Comparison of ENCODE assay signal across 20 mouse cellular contexts in the genomic region with DNA sequence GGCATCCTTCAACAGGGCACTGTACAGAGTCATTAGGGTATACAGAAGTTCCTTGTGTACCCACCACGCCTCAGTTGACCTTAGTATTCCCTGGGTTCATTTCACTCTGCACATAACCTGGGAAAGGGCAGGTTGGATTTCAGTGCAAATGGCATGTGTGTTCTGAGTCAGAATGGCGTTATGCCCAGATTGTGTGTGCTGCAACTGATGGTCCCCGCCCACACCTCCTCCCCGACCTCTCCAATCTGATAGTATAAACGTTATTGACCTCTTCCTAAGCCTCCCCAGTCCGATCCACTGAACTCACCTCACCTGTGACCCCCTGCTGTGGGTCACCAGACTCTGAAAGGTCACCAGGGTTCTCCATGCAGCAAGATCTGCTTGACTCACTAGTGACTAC. TPM values are rescaled to one million over a fixed set of nuclear protein-coding genes. Genes with fewer than 3 reads are reported as not detected.
DNase-seq lines count a peak whose midpoint lies in the region; ATAC-seq and TF ChIP-seq lines count a peak whose summit lies in the region.
"Had no signal": no experiment of that assay in that cellular context is flagged by ENCODE, and none has a peak within 500 bp of the region (broad histone marks: within the 10 kb centered on the region; RNA-seq: fewer than 3 reads in every experiment).

No protein-coding gene starts in this region.

- ATAC-seq in lung, postnatal 0 days, result no peak

- H3K36me3 ChIP-seq in lung, postnatal 0 days (ENCODE audit: insufficient read depth, low read length), result no peaks in the 10 kb centered on the region
- H3K36me3 ChIP-seq: embryonic facial prominence, embryonic 15.5 days; forebrain, embryonic 12.5 days; heart, embryonic 12.5 days; midbrain, embryonic 10.5 days; neural tube, embryonic 13.5 days had no signal

- H3K9ac ChIP-seq in lung, postnatal 0 days (replicated peaks; ENCODE audit: low read depth), result no peak overlapping the region
- H3K9ac ChIP-seq: embryonic facial prominence, embryonic 15.5 days; forebrain, embryonic 12.5 days; heart, embryonic 12.5 days; hindbrain, embryonic 14.5 days; neural tube, embryonic 13.5 days had no signal

- TF ChIP-seq CTCF in lung, postnatal 0 days (IDR thresholded peaks at IDR 0.05), result no peak

- no peaks in the 10 kb centered on the region for H3K4me1 ChIP-seq in lung, postnatal 0 days (ENCODE audit: insufficient read depth, low read depth, low read length)
- H3K4me1 ChIP-seq: embryonic facial prominence, embryonic 15.5 days; forebrain, embryonic 12.5 days; heart, embryonic 12.5 days; midbrain, embryonic 10.5 days; neural tube, embryonic 13.5 days had no signal

- H3K27me3 ChIP-seq in lung, postnatal 0 days (replicated peaks; ENCODE audit: insufficient read depth, low read length), result no peaks in the 10 kb centered on the region
- H3K27me3 ChIP-seq: embryonic facial prominence, embryonic 15.5 days; forebrain, embryonic 12.5 days; heart, embryonic 12.5 days; neural tube, embryonic 13.5 days had no signal

- H3K27ac ChIP-seq in lung, postnatal 0 days (ENCODE audit: low read length), result no peak overlapping the region
- H3K27ac ChIP-seq: embryonic facial prominence, embryonic 15.5 days; forebrain, embryonic 12.5 days; hindbrain, embryonic 14.5 days; midbrain, embryonic 10.5 days; neural tube, embryonic 13.5 days had no signal

- H3K4me2 ChIP-seq in lung, postnatal 0 days (replicated peaks; ENCODE audit: low read depth, low read length), result no peak overlapping the region
- H3K4me2 ChIP-seq: embryonic facial prominence, embryonic 15.5 days; forebrain, embryonic 12.5 days; heart, embryonic 12.5 days; hindbrain, embryonic 14.5 days; neural tube, embryonic 13.5 days had no signal

- H3K9me3 ChIP-seq in lung, postnatal 0 days (ENCODE audit: low read length), result no peaks in the 10 kb centered on the region
- H3K9me3 ChIP-seq: embryonic facial prominence, embryonic 15.5 days; forebrain, embryonic 12.5 days; heart, embryonic 12.5 days; midbrain, embryonic 10.5 days; neural tube, embryonic 13.5 days had no signal

- peak; percentile 5 for DNase-seq in adrenal gland, postnatal 10 days
- no peak for DNase-seq in adrenal gland, adult (ENCODE audit: inconsistent age in 2 of 2, low spot score in 1 of 2)
- peak; percentile 6 for DNase-seq in lung, postnatal 0 days (ENCODE audit: low spot score)
- DNase-seq in lung, postnatal 4 days, result no peak
- DNase-seq in layer of hippocampus, postnatal 14 days (ENCODE audit: low spot score in 2 of 2), result peak; percentile 34 to 38
- no peak for DNase-seq in embryo, embryonic 9.5 days (ENCODE audit: extremely low spot score)
- DNase-seq in thymus, postnatal 36 days, result no peak
- no peak for DNase-seq in left cerebral cortex, adult 9 months (ENCODE audit: low spot score in 2 of 2)
- DNase-seq: cerebellum, adult 9-11 months; right cerebral cortex, postnatal 14 days; thymus, postnatal 4 days had no signal

- H3K4me3 ChIP-seq in lung, postnatal 0 days (ENCODE audit: low read depth, low read length), result no peak overlapping the region
- H3K4me3 ChIP-seq: embryonic facial prominence, embryonic 15.5 days; forebrain, embryonic 12.5 days; heart, embryonic 12.5 days; midbrain, embryonic 10.5 days; neural tube, embryonic 13.5 days had no signal

- WGBS in lung, postnatal 0 days, result 48% methylated on average over 6 of the region's 6 CpGs

- no peak for TF ChIP-seq EP300 in lung, postnatal 0 days (IDR thresholded peaks at IDR 0.05)

RNA-seq across cellular contexts. Expression of a gene that starts 1.8 kb away (rescaled TPM):
- 10 to 100 TPM in 1 of 2 experiments, 1 to 10 TPM in 1; 8.1 to 18.5 TPM for total RNA-seq in adrenal gland, postnatal 10 days (2021)
- polyA plus RNA-seq in lung, postnatal 0 days (2015; fragmentation: Nextera tagmentation; extraction: Ambion mirVana), result 0.06 TPM in 1 of 2 replicates, not detected in the other
- total RNA-seq in layer of hippocampus, postnatal 14 days (2021), result not detected
- total RNA-seq: heart, postnatal 25 days; left cerebral cortex, postnatal 14 days had no signal
- polyA plus RNA-seq: embryonic facial prominence, embryonic 15.5 days; forebrain, embryonic 12.5 days; frontal cortex, adult 2 months; heart, embryonic 12.5 days; hindbrain, embryonic 14.5 days; midbrain, embryonic 10.5 days; neural tube, embryonic 13.5 days had no signal

Comparison
In these comparisons a context has a peak if more than half of its experiments do, and no peak if none do; other contexts are left out.
1. DNase-seq: peak in adrenal gland, postnatal 10 days (single experiment), lung, postnatal 0 days (single experiment) and layer of hippocampus, postnatal 14 days (2 of 2); none in adrenal gland, adult (0 of 2), lung, postnatal 4 days (0 of 2), embryo, embryonic 9.5 days (single experiment), thymus, postnatal 36 days (0 of 2) and left cerebral cortex, adult 9 months (0 of 2).
2. RNA of a gene that starts 1.8 kb away (total RNA-seq): 8.1 to 18.5 TPM in adrenal gland, postnatal 10 days; not detected in layer of hippocampus, postnatal 14 days; every median in the first group is over 4 times any median in the second.